Mouse (Mus musculus): ENCODE data around the gene Nfatc4.

Gene Nfatc4

DNA sequence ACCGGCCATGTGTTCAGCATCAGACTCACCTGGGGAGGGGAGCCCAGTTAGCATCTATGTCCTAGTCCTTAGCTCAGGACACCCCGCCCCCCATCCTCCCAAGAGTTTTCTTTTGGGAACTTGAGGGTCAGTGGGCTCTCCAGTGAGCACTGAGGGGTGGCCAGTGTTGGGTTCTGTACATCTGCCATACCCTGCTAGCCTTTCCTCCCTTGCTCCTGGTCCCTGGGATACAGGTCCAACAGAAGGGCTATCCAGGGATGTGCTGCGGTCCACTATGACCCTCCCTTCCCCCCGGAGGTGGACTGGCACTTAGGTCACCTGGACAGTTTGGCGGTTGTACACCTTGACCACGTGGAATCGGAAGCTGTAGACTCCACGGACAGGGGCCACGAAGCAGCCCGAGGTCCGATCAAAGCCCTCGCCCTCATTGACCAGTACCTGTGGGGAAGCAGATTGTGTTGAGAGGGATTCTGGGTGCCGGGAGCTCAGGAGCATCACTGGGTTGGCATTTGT is 60.3 kb downstream of the Nfatc4 start:
- no peak for DNase-seq (ENCODE audit: extremely low read depth, low read depth)
